Comparison of ENCODE assay signal across 23 mouse cellular contexts in the genomic region with DNA sequence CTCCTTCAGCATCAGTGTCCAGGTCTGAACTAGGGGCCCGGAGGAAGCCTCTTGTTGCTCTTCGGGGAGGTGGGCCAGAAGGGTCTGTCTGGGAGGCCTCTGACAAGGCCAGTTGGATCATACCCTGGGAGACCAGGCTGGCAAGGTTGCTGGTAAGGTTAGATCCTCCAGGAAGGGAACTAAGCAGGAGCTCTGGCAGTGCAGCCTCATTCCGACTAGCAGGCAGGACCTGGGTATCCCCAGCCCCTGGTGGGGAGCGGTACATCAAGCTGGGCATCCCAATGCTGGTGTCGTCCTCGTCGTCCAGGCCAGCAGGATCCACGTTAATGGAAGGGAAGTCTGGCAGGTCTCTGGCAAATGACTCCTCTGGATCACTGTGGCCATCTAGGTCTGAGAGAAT. TPM values are rescaled to one million over a fixed set of nuclear protein-coding genes. Genes with fewer than 3 reads are reported as not detected.
"Had no signal": no experiment of that assay in that cellular context is flagged by ENCODE, and none has a peak within 500 bp of the region (broad histone marks: within the 10 kb centered on the region; RNA-seq: fewer than 3 reads in every experiment).

No protein-coding gene starts in this region.

- H3K27ac ChIP-seq: lung, embryonic 15.5 days; midbrain, embryonic 10.5 days; midbrain, embryonic 12.5 days; neural tube, embryonic 13.5 days; neural tube, embryonic 15.5 days had no signal

- DNase-seq: liver, postnatal 0 days; lung, adult 2 months; lung, postnatal 10 days; lung, postnatal 4 days; midbrain, embryonic 14.5 days; retina, postnatal 1 day; right cerebral cortex, adult 18-20 months; right cerebral cortex, postnatal 25 days; right cerebral cortex, postnatal 4 days; spleen, adult 18-20 months; thymus, adult 18-20 months; thymus, postnatal 14 days; thymus, postnatal 36 days had no signal

- H3K4me2 ChIP-seq: lung, embryonic 15.5 days; midbrain, embryonic 12.5 days; neural tube, embryonic 13.5 days; neural tube, embryonic 15.5 days had no signal

- H3K9me3 ChIP-seq: lung, embryonic 15.5 days; midbrain, embryonic 10.5 days; midbrain, embryonic 12.5 days; neural tube, embryonic 13.5 days; neural tube, embryonic 15.5 days had no signal

- ATAC-seq: liver, postnatal 0 days; midbrain, embryonic 16.5 days had no signal

- H3K27me3 ChIP-seq: lung, embryonic 15.5 days; midbrain, embryonic 12.5 days; neural tube, embryonic 13.5 days; neural tube, embryonic 15.5 days had no signal

- H3K4me3 ChIP-seq: lung, embryonic 15.5 days; midbrain, embryonic 10.5 days; midbrain, embryonic 12.5 days; myocyte; neural tube, embryonic 13.5 days; neural tube, embryonic 15.5 days had no signal

- H3K9ac ChIP-seq: liver, postnatal 0 days; lung, embryonic 15.5 days; midbrain, embryonic 12.5 days; neural tube, embryonic 13.5 days; neural tube, embryonic 15.5 days had no signal

RNA-seq across cellular contexts. Expression of gene Hsd17b1, which starts 20.0 kb away (rescaled TPM):
- total RNA-seq: megakaryocyte-erythroid progenitor cell, adult 5-6 weeks had no signal
- polyA plus RNA-seq: midbrain, embryonic 10.5 days; neural tube, embryonic 11.5 days; stomach, embryonic 14.5 days had no signal
